Mouse (Mus musculus) intestine, embryonic 15.5 days (tissue): ENCODE measurements around the gene Dyrk1a. TPM values are rescaled to one million over a fixed set of nuclear protein-coding genes. Genes with fewer than 3 reads are reported as not detected.
A peak's percentile ranks its signal among the peaks of the same experiment; 100 is the strongest.

Experiments used
- ATAC-seq: fragments of 200-750 bp; cut with Nextera tagmentation; 2 replicates; pipeline ENCODE4 v1.8.0; 2017; ENCODE audit warnings: moderate TSS enrichment, moderate library complexity
- H3K27ac ChIP-seq: fragments of 300-500 bp; sonication (generic); 2 replicates; pipeline ENCODE4 v1.5.1; 2015; ENCODE audit warnings: mild to moderate bottlenecking, inconsistent platforms
- H3K27me3 ChIP-seq: fragments of 300-500 bp; sonication (generic); replicated peaks from 2 replicates; pipeline ENCODE4 v1.6.1; 2015; ENCODE audit warnings: inconsistent platforms
- H3K36me3 ChIP-seq: fragments of 300-500 bp; sonication (generic); 2 replicates; pipeline ENCODE4 v1.6.1; 2015; ENCODE audit warnings: inconsistent platforms
- H3K4me1 ChIP-seq: fragments of 300-500 bp; sonication (generic); replicated peaks from 2 replicates; pipeline ENCODE4 v1.6.1; 2015; ENCODE audit warnings: inconsistent platforms
- H3K4me2 ChIP-seq: fragments of 300-500 bp; sonication (generic); replicated peaks from 2 replicates; pipeline ENCODE4 v1.6.1; 2015; ENCODE audit warnings: mild to moderate bottlenecking, inconsistent platforms
- H3K4me3 ChIP-seq: fragments of 300-500 bp; sonication (generic); replicated peaks from 2 replicates; pipeline ENCODE4 v1.5.1; 2015; ENCODE audit warnings: inconsistent platforms
- H3K9ac ChIP-seq: fragments of 300-500 bp; sonication (generic); 2 replicates; pipeline ENCODE4 v1.6.1; 2015; ENCODE audit warnings: inconsistent platforms
- H3K9me3 ChIP-seq: fragments of 300-500 bp; sonication (generic); 2 replicates; pipeline ENCODE4 v1.6.1; 2016; ENCODE audit warnings: inconsistent platforms
- WGBS: fragments of 180-500 bp; shearing (Covaris S2); methylation state at CpG from one replicate; pipeline ENCODE4 v1.1.7; 2015; 5-methylcytosine and 5-hydroxymethylcytosine counted together
- polyA plus RNA-seq: library from polyadenylated mRNA; unstranded; fragments of >200 nt; fragmentation: Nextera tagmentation; extraction: Ambion mirVana; gene quantifications from 2 replicates; pipeline ENCODE4 v1.2.1, GENCODE M21; 2015

Gene Dyrk1a
- polyA plus RNA-seq = 8.1 and 8.7 TPM in 2 replicates

DNA sequence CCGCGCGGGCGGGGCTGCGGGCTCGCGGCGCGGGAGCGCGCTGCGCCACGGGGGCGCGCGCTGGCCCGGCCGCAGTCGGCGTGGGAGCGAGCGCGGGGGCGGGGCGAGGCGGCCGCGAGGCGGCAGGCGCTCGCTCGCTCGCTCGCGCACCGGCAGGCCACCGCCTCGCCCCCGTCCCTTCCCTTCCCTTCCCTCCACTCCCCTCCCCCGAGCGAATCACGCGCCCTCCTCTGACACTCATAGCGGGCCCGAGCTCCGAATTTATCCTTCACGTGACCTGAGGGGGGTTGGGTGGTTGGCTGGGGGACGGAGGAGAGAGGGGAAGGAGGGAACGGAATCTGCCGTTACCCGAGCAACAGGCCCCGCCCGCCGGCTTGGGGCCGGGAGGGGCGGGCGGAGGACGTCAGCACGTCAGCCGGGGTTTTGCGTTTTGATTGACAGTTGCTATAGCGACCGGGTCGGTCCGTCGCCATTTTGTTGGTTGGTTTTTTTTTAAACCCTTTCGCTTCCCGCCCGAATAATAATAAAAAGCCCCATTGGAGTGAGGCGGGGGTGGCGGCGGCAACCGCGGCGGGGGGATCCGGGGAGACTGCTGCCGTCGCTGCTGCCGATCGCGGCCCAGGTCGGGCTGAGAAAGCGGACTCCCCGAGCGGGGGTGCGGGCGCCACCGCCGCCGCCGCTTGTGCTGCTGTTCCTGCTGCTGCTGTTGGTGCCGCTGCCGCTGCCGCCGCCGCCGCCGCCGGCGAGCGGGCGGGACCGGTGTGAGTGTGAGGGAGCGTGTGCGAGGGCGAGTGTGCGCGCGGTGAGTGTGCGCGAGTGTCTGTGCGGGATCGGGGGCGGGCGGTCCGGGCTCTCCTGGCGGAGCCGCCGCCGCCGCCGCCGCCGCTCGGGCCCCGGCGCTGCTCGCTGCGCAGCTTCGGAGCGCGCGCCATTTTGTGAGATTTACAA is at the start of gene Dyrk1a:
Gene Dyrk1a, plus strand, starts transcription at position 782 of the 948 bp plus-strand sequence.
- ATAC-seq = peak; percentile 94
- Histone ChIP-seq H3K36me3 (no peaks in the 10 kb centered on the region), H3K9ac (peak within 1 kb of the TSS; percentile 99), H3K27me3 (no peaks in the 10 kb centered on the region), H3K27ac (peak within 1 kb of the TSS; percentile 100), H3K4me2 (peak within 1 kb of the TSS; percentile 71), H3K4me3 (peak within 1 kb of the TSS; percentile 96), H3K9me3 (no peaks in the 10 kb centered on the region), H3K4me1 (peaks cover 21% of the 10 kb centered on the region)
- WGBS = under 1% methylated on average over 113 of the region's 133 CpGs

DNA sequence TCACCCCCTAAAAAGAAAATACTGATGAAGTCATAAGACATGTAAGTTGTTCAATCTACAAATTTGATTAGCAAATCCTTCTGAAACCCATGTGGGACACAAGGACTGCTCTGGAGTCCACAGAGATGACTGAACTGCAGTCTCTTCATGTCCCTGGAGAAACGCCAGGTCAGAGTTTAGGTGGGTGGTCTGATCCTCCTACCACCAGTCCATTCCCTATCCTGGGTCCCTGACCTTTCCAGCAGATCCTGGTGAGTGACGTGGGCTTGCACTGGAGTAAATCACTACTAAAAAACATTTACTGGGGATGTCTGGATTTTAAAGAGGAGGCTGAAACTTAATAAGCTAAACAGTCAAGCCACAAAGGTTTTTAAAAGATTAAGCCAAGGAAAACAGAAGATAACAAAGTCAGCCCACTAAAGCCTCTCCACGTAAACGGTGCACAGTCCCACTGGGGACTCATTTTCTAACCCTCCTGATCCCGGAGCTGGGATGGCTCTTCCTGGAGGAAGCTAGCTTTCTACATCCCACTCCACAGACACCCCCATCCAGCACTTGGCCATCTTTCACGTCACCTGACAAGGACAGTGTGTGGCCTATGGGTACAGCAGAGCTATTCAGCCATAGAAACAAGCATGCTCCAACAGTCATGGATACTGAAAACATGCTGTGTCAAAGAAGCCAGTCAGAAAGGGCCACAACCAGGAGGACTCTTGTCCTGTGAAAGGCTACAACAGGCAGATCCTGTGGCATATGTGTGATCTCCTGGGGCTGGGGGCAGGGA is 46.0 kb upstream of the Dyrk1a start:
- no peak overlapping the region for H3K27ac ChIP-seq
- no peak for ATAC-seq

DNA sequence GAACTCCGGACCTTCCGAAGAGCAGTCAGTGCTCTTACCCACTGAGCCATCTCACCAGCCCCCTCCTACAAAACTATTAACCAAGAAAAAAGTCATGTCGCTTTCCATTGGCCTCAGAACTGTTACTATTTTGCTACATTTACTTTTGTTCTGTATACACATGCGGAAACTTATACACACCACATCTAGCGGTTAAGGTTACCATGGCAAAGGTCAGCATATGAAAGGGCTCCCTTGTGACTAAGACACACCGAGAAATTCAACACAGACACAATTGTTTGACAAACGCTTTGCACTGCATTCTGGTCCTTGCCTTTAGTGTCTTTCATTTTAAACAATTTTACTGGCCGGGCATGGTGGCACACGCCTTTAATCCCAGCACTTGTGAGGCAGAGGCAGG is 45.1 kb upstream of the Dyrk1a start:
- 72% methylated on average over 9 of the region's 9 CpGs for WGBS

More for the DNA sequence above, 46.0 kb upstream of the Dyrk1a start:
- Histone ChIP-seq H3K9ac (no peak overlapping the region; the same call in 1 of the 2 replicates), H3K27me3 (no peaks in the 10 kb centered on the region), H3K36me3 (no peaks in the 10 kb centered on the region), H3K4me2 (no peak overlapping the region), H3K4me1 (peaks cover 19% of the 10 kb centered on the region), H3K4me3 (no peak overlapping the region), H3K9me3 (no peaks in the 10 kb centered on the region)
- 37% methylated on average over 6 of the region's 6 CpGs for WGBS

DNA sequence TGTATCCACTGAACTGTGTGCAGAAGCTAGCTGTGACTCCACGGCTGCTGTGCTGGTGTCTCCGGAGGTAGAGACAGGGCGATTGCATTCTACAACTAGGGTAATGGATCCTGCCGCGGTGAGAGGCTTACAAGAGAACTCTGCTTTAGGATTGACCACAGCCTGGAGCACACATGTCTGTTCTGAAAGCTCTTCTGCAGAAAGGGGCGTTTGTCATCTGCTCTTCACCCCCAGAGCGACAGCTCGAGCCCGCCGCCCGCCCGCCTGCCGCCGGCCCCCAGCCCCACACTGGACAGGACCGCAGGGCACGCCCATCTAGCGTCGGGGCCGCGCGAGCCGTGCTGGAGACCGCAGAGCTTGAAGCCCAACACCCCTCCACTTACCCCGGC is 43.9 kb upstream of the Dyrk1a start:
- Histone ChIP-seq H3K4me2 (peak overlapping the region; percentile 61), H3K9me3 (no peaks in the 10 kb centered on the region), H3K27me3 (no peaks in the 10 kb centered on the region), H3K27ac (peak overlapping the region; percentile 95), H3K4me3 (peak overlapping the region; percentile 73), H3K36me3 (no peaks in the 10 kb centered on the region), H3K9ac (peak overlapping the region; percentile 70), H3K4me1 (peaks cover 13% of the 10 kb centered on the region)
- WGBS = under 1% methylated on average over 24 of the region's 24 CpGs
- ATAC-seq = peak; percentile 76

More for the DNA sequence above, 45.1 kb upstream of the Dyrk1a start:
- no peak overlapping the region for H3K4me3 ChIP-seq
- H3K4me1 ChIP-seq = peaks cover 14% of the 10 kb centered on the region
- H3K4me2 ChIP-seq = peak overlapping the region; percentile 61
- no peaks in the 10 kb centered on the region for H3K9me3 ChIP-seq
- no peak overlapping the region for H3K27ac ChIP-seq
- H3K27me3 ChIP-seq = no peaks in the 10 kb centered on the region
- no peak overlapping the region for H3K9ac ChIP-seq
- H3K36me3 ChIP-seq = no peaks in the 10 kb centered on the region
- ATAC-seq = no peak

DNA sequence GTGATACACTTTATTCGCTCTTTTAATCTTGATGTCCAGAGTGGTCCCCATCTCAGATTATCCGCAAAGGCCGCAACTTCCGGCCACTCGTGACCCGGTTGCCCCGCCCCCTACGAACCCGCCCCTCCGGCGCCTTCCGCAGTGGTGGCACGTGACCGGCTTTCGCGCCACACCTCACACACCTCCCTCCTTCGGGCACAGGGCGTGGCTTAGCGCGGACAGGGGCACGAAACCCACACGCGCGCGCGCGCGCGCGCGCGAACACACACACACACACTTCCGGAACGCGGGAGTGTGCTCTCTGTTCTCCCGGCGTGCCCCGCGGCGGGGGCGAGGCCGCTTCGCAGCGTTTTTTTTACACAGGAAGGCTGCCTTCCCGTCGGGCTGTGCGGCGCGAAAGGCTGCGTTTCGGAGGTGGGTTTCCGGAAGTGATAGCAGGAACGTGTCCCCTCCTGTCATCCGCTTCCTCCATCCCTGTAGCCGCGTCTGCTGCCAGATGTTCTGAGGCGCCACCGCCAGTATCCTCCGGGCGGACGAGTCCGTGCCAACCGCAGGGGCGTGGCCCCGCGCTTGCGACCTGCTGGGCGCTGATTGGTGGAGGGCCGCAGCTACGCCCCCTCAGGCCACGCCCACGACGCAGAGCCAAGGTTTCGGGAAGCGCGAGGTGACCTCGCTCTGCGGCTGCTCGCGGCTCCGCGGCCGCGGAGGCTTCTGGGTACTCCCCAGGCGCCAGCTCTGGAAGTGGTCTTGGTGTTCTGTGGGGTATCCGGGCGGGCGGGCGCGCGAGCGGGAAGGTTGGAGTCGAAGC is 43.3 kb upstream of the Dyrk1a start, which contains the start of gene Vps26c:
Gene Vps26c, minus strand, starts transcription at position 487 of the 808 bp plus-strand sequence.
- H3K4me3 ChIP-seq = peak within 1 kb of the TSS; percentile 73
- WGBS = under 1% methylated on average over 92 of the region's 93 CpGs
- H3K27me3 ChIP-seq = no peaks in the 10 kb centered on the region
- H3K9ac ChIP-seq = peak within 1 kb of the TSS; percentile 71
- H3K4me1 ChIP-seq = peaks cover 13% of the 10 kb centered on the region
- peak; percentile 94 for ATAC-seq
- peak within 1 kb of the TSS; percentile 95 for H3K27ac ChIP-seq
- H3K36me3 ChIP-seq = no peaks in the 10 kb centered on the region
- peak within 1 kb of the TSS; percentile 61 for H3K4me2 ChIP-seq
- no peaks in the 10 kb centered on the region for H3K9me3 ChIP-seq

DNA sequence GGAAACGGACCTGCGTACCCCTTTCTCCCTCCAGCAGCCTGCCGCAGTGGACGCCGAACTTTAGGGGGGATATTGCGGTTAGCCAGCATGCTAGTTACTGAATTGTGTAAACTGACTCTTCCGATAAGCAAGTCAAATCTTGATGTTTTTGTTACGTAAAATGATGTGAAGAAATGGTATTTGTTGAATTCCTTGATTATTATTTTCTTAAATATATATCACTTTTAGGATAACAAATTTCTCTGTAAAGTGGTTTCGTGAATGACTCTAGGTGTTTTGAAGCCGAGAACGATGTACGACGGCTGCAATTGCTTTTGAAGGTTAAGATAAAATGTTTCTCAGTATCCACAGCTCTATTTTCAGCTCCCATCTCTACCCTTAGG is 42.7 kb upstream of the Dyrk1a start:
- Histone ChIP-seq H3K9ac (peak overlapping the region; percentile 71), H3K27ac (peak overlapping the region; percentile 95), H3K4me1 (peaks cover 13% of the 10 kb centered on the region), H3K9me3 (no peaks in the 10 kb centered on the region), H3K27me3 (no peaks in the 10 kb centered on the region), H3K36me3 (no peaks in the 10 kb centered on the region), H3K4me2 (peak overlapping the region; percentile 54), H3K4me3 (peak overlapping the region; percentile 73)
- ATAC-seq = no peak
- WGBS = 1% methylated on average over 13 of the region's 13 CpGs

DNA sequence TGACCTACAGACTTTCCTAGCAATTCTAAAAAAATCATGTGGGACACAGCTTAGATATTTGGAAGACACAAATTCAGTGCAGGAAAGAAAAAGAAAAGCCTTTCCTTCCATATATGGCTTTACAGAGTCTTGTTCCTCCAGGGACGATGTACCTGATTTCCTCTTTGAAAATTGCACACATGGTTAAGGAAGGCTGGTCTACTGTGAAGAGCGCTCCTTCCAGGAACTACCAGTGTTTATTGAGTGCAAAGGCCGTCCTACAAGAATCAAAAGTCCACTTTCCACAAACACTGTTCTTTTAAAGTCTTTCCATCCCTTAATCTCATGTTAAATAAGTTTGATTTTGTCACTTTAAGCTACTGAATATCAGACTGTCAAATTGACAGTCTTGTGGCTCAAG is 42.3 kb upstream of the Dyrk1a start:
- H3K4me3 ChIP-seq = peak overlapping the region; percentile 73
- H3K9me3 ChIP-seq = no peaks in the 10 kb centered on the region
- H3K9ac ChIP-seq = peak overlapping the region; percentile 71
- peak overlapping the region; percentile 95 for H3K27ac ChIP-seq
- 30% methylated on average over 3 of the region's 3 CpGs for WGBS
- ATAC-seq = no peak
- H3K27me3 ChIP-seq = no peaks in the 10 kb centered on the region
- peaks cover 13% of the 10 kb centered on the region for H3K4me1 ChIP-seq
- no peaks in the 10 kb centered on the region for H3K36me3 ChIP-seq
- peak overlapping the region; percentile 54 for H3K4me2 ChIP-seq

DNA sequence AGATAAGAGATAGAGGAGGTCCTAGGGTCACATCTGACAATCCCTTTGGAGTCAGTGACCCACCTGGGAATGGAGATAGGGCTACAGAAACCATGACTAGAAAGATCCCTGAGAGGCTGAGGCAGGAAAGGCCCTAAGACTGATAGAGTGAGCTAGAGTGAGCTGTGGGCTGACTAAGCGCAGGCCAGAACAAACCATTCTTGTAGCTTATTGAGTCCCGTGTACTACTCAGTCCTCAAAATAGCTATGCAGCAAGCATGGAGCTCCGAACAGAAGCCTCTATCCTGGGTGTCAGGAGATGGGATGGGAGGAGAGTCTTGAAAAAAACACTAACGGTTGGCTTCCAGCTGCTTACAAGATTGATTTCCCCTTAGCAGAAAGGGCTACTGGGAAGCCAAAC is 38.5 kb upstream of the Dyrk1a start:
- no peaks in the 10 kb centered on the region for H3K36me3 ChIP-seq
- no peak overlapping the region for H3K4me3 ChIP-seq
- 80% methylated on average over 4 of the region's 4 CpGs for WGBS
- no peak overlapping the region for H3K27ac ChIP-seq
- ATAC-seq = no peak
- H3K9me3 ChIP-seq = no peaks in the 10 kb centered on the region
- no peaks in the 10 kb centered on the region for H3K4me1 ChIP-seq
- H3K4me2 ChIP-seq = no peak overlapping the region
- H3K9ac ChIP-seq = no peak overlapping the region
- no peaks in the 10 kb centered on the region for H3K27me3 ChIP-seq

DNA sequence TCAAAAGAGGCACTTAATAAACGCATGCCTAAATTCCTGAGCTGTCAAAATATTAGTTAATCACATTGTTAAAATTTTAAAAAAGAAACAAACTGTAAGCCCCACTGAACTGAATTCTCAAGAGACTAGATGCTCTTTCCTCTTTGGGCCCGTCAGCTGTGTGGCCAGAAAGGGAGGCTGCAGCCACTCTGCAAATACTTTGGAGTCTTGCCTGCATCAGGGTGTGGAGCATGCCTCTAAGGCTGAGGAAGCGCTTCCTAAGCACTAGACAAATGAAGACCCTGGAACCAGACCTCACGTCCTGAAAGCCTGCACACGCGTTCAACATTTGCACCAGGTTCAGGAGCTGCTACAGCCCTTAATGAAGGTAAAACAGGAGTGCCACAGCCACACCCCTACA is 36.1 kb upstream of the Dyrk1a start:
- H3K36me3 ChIP-seq = no peaks in the 10 kb centered on the region
- 67% methylated on average over 6 of the region's 6 CpGs for WGBS
- H3K9ac ChIP-seq = no peak overlapping the region
- no peaks in the 10 kb centered on the region for H3K27me3 ChIP-seq
- peaks cover 6% of the 10 kb centered on the region; the same call in 1 of the 2 replicates for H3K4me1 ChIP-seq
- H3K9me3 ChIP-seq = no peaks in the 10 kb centered on the region
- ATAC-seq = no peak
- H3K4me3 ChIP-seq = no peak overlapping the region
- H3K27ac ChIP-seq = no peak overlapping the region
- no peak overlapping the region for H3K4me2 ChIP-seq

DNA sequence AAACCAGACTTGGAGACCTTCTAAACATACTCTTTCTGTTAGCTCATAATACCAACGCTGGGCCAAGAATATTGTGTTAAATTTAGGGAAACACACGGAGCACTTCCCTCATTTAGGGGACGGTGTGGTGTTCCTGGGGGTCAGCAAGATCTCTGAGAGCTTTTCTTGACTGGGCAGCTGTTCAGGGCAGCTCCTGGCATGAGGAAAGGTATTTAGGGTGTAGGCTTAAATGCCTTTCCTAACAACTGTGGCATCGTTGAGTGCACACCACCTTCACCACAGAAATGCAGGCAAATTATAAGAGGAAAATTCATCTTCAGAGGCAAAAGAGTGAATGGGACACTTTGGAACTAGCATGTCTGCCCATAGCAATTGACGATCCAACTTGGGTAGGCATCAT is 34.1 kb upstream of the Dyrk1a start:
- H3K9ac ChIP-seq = no peak overlapping the region
- no peaks in the 10 kb centered on the region for H3K36me3 ChIP-seq
- ATAC-seq = no peak
- H3K9me3 ChIP-seq = no peaks in the 10 kb centered on the region
- 87% methylated on average over 5 of the region's 5 CpGs for WGBS
- no peaks in the 10 kb centered on the region for H3K27me3 ChIP-seq
- H3K27ac ChIP-seq = no peak overlapping the region
- no peak overlapping the region for H3K4me3 ChIP-seq
- H3K4me1 ChIP-seq = peaks cover 6% of the 10 kb centered on the region; the same call in 1 of the 2 replicates
- no peak overlapping the region for H3K4me2 ChIP-seq

DNA sequence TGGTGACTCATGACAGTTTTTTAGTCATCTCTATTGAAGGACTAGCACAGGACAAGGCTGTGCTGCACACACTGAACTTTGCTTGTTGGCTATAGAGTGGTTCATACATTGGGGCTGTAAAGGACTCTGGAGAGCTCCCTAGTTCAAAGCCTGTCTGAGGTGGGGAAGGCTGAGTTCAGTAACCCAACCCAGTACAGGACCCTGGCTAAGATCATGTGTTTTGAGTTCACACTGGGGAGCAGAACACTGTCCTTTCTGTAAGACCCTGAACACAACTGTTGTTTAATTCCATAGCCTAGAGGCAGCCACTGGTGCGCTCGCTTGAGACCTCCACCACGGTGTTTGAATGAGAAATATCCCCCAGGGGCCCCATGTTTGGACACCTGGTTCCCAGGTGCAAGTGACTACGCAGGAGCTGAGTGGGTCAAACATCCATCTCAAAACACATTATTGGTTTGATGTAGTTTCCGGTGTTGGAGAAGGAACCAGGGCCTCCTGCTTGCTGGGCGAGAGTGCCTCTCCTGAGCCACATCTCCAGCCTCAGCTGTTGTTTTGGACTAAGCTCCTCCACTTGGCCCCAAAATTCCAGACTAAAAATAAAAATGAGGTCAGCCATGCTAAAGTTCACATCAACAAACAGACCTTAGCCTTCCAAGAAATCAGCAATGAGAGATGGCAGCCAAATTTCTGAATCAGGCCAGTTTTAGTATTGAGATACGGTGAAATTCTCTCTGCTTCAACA is 33.2 kb upstream of the Dyrk1a start:
- H3K9ac ChIP-seq = no peak overlapping the region
- no peak overlapping the region for H3K27ac ChIP-seq
- H3K27me3 ChIP-seq = no peaks in the 10 kb centered on the region
- peak; percentile 27; the same call in 1 of the 2 replicates for ATAC-seq
- H3K36me3 ChIP-seq = no peaks in the 10 kb centered on the region
- no peaks in the 10 kb centered on the region for H3K9me3 ChIP-seq
- H3K4me3 ChIP-seq = no peak overlapping the region
- peaks cover 6% of the 10 kb centered on the region; the same call in 1 of the 2 replicates for H3K4me1 ChIP-seq
- 74% methylated on average over 7 of the region's 7 CpGs for WGBS
- no peak overlapping the region; the same call in 1 of the 2 replicates for H3K4me2 ChIP-seq
